Mouse (Mus musculus): ENCODE measurements around the gene Dpp6.

Gene Dpp6

DNA sequence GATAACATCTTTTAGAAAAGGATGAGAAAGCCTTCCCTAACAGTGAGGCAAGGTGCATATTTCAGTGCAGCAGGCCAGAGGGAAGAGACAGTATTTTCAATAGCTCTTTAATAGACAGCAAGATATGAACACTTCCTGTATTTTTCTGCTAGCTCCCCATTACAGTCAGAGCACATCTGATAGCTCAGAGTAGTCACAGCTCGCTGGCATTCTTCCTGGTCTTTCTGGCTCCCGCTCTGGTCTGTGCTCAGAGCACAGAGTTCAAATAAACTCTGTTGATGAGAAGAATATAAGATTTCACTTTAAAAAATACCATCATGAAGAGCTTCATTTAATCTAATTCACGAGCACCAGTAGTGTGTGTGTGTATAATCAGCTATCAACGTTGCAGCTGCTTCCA, 249.8 kb downstream of the Dpp6 start:
- DNase-seq (ENCODE audit: low spot score) = no peak

DNA sequence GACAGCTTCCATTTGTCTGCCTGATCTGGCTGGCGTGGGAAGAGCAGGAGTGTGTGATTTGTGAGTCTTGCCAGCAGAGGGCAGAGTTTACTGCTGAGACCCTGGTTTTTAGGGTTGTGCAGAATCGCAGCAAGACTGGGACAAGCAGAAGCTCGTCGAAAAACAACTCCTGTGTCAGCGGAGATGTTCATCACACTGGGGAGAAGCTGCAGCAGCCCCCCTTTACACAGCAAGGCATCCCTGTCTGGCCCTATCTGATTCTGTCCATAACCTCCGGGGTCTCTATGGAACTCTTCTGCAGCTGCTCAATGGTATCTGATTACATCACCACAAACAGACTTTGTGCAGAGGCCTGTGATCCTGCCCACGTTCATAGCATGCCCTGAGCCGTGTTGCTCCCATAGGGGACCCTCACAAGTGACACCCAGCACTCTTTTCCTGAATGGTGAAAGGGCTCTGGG, 258.2 kb downstream of the Dpp6 start:
- no peak for DNase-seq (ENCODE audit: low spot score)

DNA sequence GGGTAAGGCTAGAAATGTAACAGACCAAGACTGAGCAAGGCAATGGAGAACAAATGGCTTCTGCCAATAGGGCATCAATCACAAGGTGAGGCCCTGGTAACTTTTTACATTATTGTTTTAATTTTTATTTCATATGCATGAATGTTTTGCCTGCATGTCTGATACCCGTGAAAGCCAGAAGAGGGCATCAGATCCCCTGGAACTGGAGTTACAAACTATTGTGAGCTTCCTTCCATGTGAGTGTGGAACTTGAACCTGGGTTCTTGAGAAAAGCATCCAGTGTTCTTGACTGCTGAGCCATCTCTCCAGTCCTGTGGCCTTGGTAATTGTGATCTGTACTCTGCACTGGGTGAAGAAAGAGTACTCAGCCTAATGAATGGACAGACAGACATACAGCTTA, 259.0 kb downstream of the Dpp6 start:
- no peak for DNase-seq (ENCODE audit: low spot score)

DNA sequence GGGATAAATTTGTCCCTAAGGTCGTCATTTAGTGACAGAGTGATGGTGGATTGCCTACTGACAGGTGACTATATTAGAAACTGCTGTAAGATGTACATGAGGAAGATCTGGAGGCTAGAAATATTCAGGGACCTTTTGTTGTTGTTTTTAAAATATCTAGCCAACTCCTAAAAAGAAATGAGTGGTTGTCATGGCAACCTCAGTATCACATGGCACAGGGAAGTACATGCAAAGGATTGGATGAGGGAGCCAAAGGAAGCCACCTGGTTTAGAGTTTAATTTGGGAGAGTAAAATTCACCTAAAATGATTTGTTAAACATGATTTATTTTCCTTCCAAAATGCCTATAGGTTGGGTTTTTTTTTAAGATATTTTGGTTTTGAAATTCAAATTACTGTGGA, 260.8 kb downstream of the Dpp6 start:
- DNase-seq (ENCODE audit: low spot score) = no peak

DNA sequence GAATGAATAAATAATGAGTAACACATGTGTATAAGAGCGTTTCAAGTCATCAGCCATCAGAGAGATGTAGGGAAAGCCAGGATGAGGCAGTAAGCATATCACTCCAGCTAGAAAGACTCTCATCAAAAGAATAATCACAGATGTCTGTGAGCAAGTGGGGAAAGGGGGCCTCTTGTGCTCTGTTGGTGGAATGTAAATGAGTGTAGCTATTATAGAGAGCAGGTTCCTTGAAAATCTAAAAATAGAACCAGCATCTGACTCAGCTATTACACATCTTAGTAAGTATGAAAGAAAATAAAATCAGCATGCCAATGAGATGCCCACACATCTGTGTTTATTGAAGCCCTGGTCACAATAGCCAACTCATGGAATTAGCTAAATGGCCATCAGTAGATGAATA, 264.3 kb downstream of the Dpp6 start:
- no peak for DNase-seq (ENCODE audit: low spot score)

DNA sequence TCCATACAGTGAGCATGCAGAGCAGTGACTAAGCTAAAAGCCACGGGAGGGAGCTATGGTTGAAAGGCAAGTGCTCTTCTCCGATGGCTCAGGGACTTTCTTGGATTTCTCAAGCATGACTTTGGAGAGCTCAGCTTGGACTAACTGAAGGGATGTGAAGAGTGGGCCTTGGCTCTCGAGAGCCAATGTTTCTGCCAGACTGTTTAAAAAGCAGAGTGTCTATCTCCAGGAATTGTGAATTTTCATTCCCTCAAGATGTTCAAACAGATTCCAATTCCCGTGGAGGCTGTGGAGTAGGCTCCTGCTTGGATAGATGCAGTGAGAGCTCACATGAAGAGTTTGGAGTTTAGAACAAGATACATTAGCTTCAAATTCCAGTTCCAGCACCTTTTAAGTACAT, 266.8 kb downstream of the Dpp6 start:
- DNase-seq (ENCODE audit: low spot score) = no peak

DNA sequence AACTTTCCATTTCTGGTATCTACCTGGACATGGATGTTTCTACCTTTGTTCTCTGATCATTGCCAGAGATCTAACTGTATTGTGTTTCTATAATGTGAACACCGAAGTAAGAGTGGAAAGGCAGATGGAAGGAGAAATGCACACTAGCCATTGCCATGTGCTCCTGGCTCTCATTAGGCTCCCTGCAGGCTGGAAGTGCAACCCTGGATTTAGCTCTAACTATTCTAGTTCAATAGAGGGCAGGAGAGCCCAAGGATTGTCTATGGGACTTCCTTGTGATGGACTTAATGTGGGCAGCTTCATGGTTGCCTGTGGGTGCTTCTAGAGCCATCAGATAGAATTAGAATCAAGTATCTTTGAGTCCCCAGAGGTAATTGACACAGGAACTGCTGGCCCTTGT, 291.2 kb downstream of the Dpp6 start:
- no peak for DNase-seq (ENCODE audit: low spot score)

DNA sequence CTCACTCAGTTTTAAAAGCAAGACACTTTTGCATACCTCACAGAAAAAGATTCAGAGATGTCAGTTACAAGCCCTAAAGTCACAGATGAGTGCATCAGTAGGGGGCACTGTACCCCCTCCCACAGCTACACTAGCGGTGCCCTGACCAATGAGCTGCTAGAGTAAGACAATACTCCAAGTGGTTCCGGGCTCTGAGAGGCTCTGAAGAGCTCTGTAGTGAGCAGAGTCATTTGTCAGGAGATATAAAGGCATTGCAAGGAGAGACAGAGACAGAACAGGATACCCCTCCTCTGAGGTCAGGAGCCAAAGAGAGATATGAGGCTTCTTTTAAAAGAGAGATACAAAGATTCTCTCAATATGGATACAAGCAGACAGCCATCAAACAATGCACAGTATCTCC, 305.5 kb downstream of the Dpp6 start:
- DNase-seq (ENCODE audit: low spot score) = no peak

DNA sequence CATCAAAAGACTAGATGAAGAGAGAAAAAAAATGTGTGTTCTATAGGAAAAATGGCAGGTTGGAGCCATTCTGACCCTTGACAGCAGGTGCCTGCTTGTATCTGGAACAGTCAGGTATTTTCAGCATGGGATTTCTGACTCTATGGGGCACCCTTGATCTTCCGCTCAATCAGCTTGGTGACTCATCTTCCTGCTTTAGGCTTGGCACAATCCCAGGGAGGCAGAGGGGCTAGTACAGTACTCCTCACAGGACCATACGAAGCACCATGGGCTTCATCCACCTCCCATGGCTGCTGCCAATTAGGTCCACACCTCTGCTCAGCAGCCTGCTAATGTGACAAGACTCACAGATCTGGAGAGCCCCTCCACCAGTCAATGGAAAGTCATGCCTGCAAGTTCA, 305.9 kb downstream of the Dpp6 start:
- DNase-seq (ENCODE audit: low spot score) = no peak

DNA sequence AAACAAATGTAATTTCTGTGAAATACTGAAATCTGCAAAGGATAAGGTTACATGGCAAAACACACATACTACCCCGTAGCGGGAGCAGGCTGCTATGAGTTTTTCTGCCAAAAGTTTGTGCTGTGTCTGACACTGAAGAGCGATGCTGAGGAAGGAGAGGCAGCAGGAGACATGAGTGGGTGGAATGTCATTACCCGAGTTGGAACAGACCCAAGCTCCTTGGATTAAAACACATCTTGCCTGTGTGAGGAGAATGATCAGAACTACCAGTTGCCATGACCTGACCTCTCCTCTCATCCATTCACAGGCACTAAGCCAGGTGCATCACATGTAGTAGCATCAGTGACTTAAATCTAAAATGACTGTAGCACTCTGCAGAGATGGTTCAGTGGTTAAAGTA, 309.0 kb downstream of the Dpp6 start:
- no peak for DNase-seq (ENCODE audit: low spot score)

DNA sequence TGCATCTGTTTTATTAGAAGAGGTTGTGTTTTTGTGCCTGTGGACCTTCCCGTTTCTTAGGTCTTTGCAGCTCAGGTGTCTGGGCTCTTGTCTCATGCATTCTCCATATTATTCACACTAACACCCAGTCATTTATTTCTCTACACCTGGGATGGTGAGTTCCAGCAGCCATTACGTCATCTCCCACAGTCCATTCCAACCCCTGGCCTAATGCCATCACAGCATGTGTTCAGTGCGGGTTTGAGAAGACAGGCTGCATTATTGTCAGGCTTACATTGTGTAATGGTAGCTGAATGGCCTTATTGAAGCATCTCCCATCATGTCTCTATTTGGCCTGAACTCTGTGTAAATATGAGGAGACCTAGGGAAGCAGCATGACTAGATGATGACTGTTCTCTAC, 316.2 kb downstream of the Dpp6 start:
- DNase-seq (ENCODE audit: low spot score) = no peak

DNA sequence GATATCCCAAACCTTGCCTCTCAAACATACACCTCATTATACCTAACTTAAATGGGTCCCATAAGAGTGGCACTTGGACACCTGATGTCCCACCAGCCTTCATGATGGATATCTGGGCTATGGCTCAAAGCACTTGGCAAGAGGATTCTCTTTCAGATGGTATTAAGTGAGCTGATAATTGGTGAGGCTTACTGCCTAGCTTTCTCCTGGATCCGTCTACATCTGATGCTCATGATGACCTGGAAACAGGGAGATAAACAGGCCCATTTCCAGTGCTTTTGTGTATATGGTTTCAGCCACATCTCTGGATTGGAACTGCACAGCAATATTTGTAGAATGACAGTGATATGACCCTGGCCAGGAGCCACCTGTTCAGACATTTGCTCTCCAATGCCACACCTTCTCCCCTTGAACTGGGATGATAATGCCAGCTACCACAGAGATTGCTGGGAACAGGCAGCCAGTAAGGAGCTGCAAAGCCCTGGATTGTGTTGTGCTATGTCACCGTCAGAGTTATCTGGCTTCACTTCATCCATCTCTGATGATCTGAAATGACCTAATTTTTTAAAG, 317.5 kb downstream of the Dpp6 start:
- DNase-seq (ENCODE audit: low spot score) = no peak

DNA sequence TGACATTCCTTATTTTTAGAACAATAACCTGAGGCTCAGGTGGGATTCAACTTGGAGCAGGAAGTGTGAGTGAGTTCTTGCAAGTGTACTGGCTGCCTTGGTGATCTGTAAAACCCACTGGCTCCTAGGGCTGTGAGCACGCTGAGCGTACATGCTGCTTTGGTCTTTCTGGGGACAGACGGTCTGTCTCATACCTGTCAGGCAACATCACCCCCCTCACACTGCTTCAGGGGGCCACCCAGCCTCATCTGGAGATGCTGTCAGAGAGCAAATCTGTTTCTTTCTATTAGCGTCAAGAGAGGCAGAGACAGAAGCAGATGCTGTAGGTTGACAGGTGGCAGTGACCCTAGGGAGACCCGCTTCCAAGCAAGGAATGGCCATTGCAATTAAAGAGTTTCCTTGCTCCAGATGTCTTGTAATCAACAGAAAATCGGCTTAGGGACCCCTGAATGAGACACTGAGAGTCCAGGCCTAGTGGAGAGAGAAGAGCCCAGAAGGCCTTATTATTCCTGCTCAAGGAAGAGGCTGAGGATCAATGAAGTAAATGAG, 330.5 kb downstream of the Dpp6 start:
- no peak for DNase-seq (ENCODE audit: low spot score)

DNA sequence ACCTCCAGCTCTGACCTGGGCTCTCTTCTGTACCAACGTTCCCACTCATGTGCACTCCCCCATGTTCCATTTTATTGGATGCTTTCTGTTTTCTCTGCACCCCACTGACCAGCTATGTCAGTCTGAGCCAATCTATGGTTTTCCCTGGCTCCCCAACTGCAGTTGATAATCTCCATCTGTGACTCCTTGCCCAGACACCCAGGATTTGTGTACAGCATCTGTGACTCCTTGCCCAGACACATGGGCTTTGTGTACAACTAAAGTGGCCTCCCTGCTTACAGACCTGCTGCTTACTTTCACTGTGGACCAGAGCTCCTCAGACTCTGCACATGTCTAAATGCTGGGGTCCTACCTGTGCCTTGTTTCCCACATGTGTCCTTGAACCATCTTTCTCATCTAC, 334.0 kb downstream of the Dpp6 start:
- no peak for DNase-seq (ENCODE audit: low spot score)

DNA sequence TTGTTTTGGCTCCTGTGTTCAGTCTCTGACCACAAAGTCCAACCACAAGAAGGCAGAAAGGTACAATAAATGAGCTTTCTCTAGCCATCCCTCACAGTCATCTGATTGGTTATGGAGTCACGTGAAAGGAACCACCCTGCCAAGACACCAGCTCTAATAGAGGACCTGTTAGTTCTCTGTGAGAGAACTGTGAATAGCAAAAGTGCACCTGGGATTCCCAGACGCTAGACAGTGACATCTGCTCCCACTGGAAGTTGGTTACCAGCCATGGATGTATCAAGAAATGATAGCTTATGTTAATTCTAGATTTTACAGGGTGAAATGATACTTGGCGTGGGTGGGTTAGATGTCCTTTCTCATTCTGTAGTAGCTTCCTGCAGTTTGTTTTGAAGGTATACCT, 338.7 kb downstream of the Dpp6 start:
- no peak for DNase-seq (ENCODE audit: low spot score)

DNA sequence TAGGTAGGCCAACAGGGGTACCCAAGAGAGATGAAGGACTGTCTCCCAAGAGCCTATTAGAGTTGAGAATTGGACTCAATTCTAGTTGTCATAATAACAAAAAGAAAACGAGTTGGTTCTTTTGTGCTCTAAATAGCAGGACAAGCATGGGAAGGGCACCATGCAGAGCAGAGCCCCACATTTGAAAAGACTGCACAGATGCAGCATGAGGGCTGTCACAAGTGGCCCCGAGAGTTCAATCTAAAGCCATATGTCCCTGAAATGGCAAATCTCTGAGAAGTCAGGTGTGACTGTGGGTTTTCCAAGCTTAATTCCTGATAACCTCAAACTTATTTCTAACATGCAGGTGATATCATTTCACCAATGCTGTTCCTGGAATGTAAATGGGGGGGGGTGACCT, 339.4 kb downstream of the Dpp6 start:
- DNase-seq (ENCODE audit: low spot score) = no peak

DNA sequence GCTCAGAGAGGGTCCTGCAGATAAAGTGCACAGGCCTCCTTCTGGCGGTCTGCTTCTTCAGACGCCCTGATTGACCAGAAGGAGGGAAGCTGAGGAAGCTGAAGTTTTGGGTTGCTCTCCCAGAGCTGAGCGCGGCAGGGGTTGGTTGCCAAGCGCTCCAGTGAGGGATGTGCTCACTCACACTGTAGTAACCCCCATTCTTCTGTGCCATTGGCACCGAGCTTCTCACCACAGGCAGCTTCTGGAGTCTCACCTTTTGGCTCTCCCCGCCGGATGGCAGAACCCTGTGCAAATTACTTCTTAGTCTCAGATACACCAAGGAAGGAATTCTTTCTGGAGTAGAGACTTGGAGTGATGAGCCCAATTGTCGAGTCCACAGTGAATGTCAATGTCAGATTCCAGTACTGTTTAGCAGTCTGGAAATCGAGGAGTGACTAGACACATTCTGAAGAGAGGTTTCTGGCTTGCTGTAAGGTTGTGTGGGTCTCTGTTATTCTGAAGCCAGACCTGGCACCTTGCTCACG, 344.2 kb downstream of the Dpp6 start:
- DNase-seq (ENCODE audit: low spot score) = no peak

DNA sequence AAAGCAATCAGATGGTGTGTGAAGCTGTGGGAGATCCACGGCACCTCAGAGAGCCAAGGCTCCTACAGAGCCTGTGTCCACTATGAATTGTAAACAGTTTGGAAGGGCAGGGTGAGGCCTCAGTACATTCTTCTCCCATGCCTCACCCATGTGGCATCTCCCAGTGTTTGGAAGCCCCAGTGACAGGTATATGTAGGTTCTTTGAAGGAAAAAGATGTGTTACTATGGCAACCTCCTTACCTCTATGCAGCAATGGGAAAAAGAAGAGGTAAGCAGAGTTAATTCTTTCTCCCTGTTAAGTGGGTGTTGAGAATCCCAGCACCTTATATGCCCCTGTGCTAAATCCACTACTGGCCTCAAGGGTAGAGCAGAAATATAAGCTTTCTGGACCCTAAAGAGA, 351.5 kb downstream of the Dpp6 start:
- DNase-seq (ENCODE audit: low spot score) = no peak

DNA sequence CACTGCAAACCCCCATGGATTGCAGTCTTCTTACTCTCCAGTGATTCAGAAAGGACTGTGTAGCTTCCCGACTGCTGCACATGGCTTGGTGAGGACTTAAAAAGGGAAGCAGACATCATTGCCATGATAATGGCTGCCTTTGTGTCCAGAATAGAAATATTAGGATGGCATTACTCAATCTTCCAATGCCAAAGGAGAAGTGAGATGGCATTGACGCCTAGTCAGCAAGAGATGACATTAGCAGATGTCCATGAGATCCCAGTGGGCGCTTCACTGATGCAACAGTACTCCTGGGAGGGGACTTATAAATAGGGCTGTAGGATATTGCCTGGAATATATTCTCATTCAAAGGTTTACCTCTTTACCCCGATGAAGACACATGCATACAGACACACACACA, 368.0 kb downstream of the Dpp6 start:
- DNase-seq (ENCODE audit: low spot score) = no peak

DNA sequence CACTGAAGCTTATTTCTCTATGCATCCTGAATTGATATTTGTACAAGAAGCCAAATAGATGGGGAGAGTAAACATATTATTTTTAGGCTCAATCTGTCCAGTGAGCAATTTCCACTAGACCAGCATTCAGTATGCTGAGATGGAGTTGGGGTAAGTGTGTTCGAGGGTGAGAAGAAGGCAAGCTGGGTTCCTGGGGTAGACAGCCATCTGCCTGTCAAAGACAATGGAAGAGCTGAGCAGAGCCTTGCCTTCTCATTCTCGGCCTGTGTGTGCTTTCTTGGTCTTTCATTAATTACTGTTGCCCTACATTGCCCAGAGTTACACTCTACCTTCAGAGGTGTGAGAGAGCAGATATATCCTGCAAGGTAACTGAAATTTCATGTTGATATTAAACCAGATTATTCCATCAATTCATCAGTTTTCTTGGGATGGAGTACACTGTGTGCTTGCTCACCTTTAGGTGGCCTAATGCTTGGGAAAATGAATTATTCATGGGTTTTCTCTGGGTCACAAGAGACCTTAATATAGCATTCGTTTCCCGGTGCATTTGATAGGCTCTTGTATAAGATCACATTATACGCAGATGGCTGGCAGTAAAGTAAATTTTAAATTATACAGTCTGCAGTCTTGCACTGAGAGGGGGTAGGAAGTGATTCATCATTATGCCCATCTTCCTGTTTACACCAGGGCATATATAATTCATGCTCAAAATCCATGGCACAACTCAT, 374.4 kb downstream of the Dpp6 start:
- no peak for DNase-seq (ENCODE audit: low spot score)

DNA sequence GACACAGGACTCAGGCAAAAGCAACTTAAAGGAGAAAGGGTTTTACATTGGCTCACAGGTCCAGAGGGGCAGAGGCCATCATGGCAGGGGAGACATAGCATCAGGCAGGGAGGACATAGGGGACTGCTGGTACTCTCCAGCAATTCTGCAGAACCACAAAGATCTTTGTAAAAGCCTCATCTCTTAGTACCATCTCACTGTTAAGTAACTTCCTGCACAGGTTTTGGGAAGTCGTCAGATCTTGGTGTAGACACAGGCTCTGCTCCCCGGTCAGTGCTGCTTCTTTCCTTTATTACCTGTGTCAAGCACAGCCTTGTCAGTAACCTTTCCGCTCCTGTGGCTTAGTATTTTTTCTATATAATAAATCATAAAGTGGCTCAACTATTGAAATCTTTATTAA, 377.2 kb downstream of the Dpp6 start:
- no peak for DNase-seq (ENCODE audit: low spot score)

DNA sequence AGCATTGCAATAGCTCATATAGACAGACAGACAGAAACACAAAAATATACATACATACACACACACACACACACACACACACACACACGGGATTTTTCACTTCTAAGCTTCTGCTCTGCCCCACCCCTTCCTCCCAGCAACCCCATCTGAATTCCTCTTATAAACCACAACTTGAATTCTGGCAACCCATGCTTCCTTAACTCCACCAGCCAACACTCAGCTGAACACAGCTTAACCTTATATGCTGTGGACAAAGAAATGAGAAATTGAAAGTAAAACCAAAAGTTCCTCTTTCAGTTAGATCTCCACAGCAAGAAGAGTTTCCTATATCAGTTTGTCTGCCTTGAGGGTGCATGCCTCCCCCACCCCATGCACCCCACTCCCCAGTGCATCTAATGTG, 378.0 kb downstream of the Dpp6 start:
- DNase-seq (ENCODE audit: low spot score) = no peak

DNA sequence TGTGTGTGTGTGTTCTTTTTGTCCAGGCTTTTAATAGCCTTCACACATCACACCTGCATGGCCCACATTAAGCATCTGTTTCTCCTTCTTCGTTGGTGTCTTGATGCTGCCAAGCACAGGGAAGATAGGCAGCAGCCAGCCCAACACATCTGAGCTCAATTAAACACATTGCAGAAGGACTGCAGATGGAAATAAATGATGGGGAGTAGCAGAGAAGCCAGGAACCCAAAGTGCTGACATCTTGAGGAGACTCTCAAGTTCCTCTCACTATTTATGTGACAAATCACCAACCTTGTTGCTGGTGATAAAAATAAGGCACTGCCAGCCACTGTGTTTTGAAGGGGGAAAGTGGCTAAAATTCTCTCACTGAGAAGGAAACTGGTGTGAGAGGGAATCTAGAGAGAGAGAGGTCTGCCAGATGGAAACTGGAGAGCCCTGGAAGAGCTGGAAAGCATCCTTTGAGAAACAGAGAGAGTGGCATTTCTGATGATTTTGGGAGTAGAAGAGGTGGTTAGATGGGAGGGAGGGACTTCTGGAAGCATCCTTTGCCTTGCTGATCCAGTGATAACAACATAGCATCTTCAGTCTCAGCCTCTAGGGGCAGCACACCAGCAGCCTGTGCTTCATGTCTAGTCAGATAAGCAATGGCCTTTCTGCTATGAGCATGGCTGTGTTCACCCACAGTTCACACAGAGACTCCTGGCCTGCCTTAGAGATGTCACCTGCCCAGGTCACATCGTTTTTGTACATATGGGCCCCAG, 383.8 kb downstream of the Dpp6 start:
- no peak for DNase-seq (ENCODE audit: low spot score)

Data from yolk sac, embryonic 10.5 days (tissue).